Mouse (Mus musculus) liver, adult (tissue): Measurements from ENCODE around the gene Nccrp1.
"Not testable (repeated sequence)": the region's sequence is repeated elsewhere in the genome, so short reads cannot be mapped to it uniquely, and the experiment has no call there.

Experiments used
- GATA4 ChIP-seq: IDR thresholded peaks from 2 replicates; pipeline ENCODE4 v1.6.1; 2014; ENCODE audit warnings: mild to moderate bottlenecking, low read length; ENCODE audit not compliant: insufficient replicate concordance

The Nccrp1 gene

DNA sequence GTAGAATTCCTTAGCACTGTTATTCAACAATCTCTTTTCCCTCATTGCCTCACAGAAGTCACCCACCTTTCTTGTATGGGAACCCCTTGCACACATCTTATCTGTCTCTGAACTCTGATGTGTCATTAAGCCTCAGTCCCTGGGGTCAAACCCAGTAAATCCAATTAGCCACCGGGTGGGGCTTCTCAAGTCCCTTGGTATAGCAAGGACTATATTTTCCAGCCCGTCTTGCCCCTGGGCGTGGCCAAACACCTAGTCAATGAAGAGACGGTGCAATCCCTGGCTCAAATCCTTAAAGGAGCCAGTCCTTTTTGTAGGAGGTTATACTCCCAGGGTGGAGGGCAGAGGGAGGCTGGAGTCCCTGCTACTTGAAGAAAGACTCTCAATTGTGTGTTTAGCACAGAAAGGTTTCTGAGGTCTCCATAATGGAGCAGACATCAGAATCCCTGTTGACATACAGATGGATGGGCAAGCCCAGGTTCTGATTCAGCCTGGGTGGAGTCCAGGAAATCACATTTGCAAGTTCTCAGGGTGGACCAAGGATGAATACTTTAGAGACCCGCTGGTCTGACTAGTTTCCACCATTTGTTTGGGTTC, 9.0 kb upstream of the Nccrp1 start:
- TF ChIP-seq GATA4, result no peak

DNA sequence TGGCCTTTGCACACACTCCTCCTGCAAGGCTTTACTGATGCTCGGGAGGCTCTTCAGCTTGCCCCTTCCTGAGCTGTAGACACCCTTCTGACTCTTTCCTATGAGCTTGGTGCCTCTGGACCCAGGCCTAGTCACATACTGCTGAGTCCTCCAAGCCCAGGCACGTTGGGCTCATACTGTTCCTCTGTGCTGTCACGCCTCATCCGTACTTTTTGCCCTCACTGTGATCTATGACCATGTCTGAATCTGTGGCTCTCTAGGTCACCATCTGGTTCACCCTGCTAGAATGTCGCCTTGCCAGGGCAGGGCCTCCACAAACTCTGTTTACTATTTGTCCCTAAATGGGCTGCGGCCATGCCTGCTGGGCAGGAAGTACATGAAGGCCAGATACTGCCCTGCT, 6.0 kb upstream of the Nccrp1 start:
- no peak for TF ChIP-seq GATA4

DNA sequence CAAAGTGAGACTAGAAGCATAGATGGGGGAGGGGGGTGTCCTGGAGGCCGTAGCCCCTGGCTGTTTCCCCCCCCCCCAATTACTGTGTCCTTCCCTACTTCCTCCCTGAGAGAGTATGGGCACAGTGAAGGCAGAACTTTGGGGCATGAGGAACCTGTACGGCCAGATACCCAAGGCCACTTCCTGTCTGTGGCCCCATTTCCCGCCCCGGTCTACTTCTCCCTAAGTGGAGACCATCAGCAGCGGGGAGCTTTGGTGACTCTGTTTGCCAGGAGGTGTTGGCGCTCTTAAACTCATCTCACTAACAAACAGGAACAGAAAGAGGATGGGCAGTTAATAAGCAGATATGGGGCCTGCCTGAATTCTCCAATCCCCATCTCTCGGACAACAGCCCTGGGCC, 574 bp upstream of the Nccrp1 start:
- TF ChIP-seq GATA4, result no peak

DNA sequence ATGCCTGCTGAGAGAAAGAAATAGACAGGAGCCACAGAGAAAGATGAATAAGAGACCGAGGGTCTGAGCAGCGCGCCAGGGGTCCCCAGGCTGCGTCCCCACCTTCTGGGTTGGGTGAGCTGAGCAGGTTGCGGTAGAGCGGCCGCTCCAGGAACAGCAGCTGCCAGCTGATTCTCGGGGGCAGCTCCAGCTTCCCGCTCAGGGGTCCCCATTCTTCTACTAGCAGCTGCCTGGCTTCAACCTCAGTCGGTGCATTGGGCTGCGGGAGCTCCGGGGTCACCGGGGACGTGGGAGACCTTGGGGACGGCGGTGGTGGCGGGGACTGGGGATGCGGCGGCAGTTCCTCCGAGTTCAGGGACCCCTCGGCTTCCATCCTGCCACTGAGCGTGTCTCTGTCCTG, 405 bp downstream of the Nccrp1 start:
- TF ChIP-seq GATA4, result no peak

DNA sequence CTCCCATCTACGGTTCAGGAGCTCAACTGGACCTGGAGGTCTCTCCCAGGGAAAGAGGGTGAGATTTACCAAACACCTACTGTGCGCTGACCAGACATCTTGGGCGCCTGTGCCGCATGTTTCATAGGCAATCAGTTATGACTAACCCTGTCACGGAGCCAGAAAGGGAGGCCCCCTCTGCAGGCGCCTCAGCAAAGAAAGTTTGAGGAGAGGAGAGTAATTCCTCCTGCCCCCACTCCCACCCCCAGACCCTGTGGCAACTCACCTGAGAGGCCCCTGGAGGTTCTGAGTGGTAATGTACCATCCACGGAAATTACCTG, 1.2 kb downstream of the Nccrp1 start:
- no peak for TF ChIP-seq GATA4

DNA sequence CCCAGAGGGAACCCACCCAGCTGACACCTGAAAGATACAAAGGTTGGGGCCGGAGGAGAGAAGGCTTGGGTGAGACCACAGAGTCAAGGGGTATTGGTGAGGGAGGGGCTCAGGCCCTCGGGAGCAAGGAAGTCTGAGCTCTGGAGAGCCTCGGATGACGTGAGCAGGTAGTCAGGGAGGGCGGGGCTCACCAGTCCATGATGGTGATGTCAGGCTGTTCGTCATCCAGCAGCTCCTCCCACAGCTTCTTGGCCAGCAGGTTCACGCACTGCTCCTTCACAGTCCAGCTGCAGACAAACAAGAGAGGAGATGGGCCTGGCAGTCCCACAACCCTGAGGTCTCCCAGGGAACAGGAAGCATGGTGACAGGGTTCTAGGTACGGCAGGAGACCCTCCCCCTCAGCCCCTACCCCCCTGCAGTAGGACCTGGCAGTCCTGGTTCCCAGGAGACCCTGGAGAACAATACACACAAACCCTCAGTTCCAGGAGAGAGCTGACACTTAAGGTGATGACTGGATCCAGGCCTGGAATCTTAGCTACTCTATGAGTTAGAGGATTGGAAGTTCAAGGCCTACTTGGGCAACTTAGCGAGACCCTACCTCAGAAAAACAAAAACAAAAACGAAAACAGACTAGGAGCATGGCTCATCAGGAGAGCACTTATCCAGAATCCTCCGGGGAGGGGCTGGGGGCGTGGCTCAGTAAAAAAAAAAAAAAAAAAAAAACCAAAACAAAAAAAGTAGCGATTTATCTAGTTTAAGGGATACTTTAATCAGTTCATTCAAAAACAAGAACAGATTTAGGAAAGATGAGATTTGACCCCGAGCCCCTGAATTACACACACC, 1.8 kb downstream of the Nccrp1 start:
- TF ChIP-seq GATA4, result no peak

DNA sequence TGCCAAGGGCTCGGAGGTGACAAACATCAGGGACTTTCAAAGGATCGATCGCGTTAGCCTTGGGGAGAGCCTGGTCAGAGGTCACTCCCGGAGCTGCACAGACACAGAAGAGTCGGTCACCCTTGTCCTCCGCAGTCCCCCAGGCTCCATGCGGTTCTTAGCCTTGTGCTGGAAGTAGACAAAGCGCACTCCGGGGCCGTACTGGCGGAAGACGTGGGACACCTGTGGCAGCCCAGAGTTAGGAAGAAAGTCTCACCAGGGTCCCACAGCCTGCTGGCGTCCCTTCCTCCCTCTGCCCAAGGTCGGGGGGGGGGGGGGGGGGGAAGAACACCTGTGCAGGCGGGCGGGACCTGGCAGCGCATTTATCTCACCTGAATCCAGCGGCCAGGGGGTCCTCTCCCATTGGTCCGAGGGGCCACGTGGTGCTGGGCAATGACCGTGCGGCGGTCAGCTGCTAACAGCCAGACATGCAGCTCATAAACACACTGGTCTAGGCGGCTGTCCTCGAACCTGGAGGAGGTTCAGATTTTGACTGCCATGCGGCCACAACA, 2.9 kb downstream of the Nccrp1 start:
- no peak for TF ChIP-seq GATA4

DNA sequence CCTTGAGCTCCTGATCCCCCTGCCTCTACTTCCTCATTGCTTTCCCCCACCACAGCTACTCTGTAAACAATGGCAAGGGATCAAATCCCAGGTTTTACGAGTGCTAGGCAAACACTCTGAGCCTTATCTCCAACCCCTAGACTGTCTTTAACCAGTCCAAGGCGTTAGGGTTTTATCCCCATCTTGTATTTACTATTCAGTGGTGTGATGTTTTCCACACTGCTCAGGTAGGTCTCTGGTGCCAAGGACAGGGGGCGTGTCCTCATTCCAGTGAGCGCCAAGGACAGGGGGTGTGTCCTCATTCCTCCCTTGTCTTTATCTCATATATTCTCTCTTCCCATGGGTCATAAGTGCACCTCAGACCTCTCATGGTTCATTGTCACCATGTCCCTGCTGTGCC, 6.5 kb downstream of the Nccrp1 start, which contains the start of gene Sycn:
Gene Sycn, plus strand, starts transcription at position 360 of the 400 bp plus-strand sequence.
- no peak for TF ChIP-seq GATA4

DNA sequence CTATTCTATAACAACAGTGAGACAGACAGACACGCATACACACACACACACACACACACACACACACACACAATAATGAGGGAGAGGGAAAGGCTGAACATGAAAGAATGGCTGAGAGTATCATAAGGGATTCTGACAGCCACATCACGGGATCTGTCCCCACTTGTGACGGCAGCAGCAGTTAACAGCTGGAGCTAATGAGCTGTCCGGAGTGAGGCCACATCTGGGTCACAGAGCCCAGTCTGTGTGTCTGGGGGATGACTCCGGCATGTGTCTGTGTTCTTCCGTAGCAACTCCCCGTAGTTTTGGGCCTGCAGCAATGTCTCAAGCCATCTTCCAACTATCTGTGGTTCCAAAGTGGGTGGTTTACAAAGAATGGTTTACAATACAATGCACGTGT, 15.0 kb downstream of the Nccrp1 start:
- TF ChIP-seq GATA4, result no peak

DNA sequence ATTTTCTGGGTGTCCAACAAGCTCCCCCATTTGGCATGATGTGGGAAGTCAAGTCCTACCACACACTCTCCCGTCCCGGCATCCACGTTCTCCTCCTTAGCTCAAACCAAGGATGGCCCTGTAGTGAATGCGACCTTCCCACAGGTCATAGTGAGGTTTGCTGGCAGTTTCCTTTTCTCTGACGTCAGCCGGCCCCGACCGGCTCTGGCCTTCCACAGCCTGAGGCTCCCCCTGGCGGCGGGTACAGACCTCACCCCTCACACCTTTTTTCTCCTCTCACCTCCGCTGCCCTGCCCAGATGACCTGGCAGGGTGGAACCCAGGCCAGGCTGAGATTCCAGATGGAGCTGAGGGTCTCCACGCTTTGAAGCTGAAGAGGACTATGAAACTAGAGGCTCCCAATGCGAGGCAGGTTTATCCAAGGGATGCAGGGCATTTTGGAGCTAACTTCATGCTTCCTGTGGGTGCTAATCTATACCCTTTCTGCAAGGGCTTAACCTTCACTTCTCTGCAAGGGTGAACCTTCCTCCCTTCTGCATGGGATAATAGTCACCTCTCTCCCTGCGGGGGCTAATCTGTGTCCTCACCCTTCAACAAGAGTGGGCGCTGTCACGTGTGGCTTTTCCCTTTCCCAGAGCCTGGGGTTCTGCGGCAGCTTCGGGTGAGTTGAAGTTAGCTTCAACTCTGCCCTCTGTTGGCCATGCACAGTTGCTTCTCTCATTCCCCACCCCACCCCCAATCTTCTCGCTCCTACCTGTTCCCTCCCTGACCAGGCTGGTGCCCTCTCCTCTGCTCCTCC, 18.9 kb downstream of the Nccrp1 start:
- TF ChIP-seq GATA4, result no peak

DNA sequence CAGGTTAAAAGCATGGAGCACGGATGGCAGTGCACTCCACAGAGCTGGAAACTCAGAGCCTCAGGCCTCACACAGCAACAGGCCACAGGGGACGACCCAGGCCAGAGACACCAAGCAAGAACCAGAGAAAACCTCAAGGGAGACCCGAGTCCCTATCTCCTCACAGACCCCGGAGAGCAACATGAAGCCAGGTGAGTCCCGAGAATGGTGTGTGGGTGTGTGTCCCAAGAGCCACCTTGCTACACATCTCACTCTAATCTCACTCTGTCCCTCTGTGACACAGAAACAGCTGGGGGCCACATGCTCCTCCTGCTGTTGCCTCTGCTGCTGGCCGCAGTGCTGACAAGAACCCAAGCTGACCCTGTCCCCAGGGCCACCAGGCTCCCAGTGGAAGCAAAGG, 24.5 kb downstream of the Nccrp1 start, which contains the start of gene Ifnl3:
Gene Ifnl3, plus strand, starts transcription at position 301 of the 400 bp plus-strand sequence.
- TF ChIP-seq GATA4, result not testable (repeated sequence)

DNA sequence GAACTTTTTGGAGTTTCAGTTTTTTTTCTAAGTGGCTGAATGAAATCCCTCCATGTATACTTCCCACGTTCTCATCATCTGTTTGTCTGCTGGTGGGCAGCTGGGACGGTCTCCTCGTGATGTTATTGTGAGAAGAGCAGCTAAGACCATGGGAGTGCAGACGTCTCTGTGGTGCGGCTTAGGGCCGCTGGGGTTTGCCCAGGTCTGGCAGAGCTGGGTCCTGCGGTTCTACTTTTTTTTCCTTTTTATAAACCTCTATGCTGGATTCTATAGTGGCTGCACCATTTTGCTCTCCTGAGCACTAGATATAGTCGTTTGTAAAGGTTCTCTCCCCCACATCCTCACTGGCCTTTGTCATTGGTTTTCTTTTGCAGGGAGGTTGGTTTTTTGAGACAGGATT, 35.6 kb downstream of the Nccrp1 start:
- no peak for TF ChIP-seq GATA4

DNA sequence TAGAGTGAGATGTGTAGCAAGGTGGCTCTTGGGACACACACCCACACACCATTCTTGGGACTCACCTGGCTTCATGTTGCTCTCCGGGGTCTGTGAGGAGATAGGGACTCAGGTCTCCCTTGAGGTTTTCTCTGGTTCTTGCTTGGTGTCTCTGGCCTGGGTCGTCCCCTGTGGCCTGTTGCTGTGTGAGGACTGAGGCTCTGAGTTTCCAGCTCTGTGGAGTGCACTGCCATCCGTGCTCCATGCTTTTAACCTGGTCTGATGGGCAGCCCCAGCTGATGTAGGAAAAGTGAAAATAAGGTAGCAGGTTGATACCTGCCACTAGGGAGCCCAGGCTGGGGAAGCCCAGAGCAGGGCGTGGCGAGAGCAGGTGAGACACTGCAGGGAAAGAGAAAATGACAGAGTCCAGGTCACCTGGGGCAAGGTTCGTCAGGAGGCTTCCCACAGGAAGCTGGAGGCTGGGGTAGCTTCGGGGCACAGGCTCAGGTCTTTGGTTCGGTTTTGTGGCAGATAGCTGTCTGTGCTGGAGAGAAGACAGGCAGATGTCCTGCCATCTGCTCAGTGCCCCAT, 36.6 kb downstream of the Nccrp1 start, which contains the start of gene Ifnl2:
Gene Ifnl2, minus strand, starts transcription at position 51 of the 570 bp plus-strand sequence.
- TF ChIP-seq GATA4, result not testable (repeated sequence)

DNA sequence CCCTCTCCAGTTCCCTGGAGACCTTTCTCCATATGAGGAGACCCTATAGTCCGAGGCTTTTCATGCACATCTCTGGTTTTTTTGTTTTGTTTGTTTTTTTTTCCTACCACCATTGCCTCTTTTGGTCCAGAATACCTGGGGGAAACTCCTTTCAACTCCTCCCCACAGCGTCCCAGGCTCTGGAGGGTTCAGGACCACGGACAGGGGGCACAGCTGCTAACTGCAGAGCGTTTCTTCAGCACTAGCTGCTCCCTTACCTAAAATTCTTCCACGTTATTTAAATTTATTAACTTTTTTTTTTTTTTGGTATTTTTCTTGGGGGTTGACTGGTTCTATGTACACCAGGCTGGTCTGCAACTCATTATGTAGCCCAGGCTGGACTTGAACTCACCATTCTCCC, 41.5 kb downstream of the Nccrp1 start:
- TF ChIP-seq GATA4, result no peak

DNA sequence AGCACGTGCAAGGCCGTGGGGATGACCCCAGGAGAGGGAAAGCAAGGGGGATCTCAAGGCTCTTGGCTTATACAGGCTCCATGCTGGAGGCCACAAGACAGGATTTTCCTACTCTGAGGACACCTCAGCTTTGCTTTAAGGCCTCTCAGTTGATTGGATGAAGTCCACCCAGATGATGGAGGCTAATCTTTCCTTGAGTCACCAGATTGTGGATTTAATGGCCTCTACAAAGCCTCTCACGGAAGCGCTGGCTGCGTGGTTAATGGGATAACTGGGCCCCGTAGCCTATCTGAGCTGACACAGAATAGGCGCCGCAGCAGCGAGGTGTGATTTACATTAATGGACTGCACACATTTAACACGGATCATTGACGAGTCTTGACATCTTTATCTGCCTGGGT, 51.6 kb downstream of the Nccrp1 start:
- TF ChIP-seq GATA4, result no peak
